Comparison of ENCODE assay signal across 14 mouse cellular contexts in the genomic region with DNA sequence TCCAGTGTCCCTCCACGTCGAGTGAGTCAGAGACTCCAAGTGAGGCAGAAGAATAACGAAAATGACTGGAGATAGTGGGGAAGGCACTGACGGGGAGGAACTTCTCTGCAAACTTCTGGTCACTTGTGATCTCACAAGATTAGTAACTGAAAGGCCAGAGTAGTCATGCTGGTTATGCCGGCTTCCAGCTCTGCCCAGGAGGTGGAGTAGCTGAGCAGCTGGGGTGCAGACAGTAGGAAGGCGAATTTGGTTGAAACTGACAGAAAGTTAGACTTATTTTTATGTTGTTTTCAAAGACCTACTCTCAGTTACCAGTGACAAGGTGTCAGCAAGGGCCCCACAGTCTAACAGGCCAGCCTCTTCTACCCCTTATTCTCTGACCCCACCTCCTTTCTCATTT.
DNase-seq lines count a peak whose midpoint lies in the region; ATAC-seq and TF ChIP-seq lines count a peak whose summit lies in the region.
"Had no signal": no experiment of that assay in that cellular context is flagged by ENCODE, and none has a peak within 500 bp of the region (broad histone marks: within the 10 kb centered on the region; RNA-seq: fewer than 3 reads in every experiment).

No protein-coding gene starts in this region.

- 55% methylated on average over 6 of the region's 6 CpGs for WGBS in lung, postnatal 0 days

- no peak overlapping the region for H3K4me2 ChIP-seq in lung, postnatal 0 days (replicated peaks; ENCODE audit: low read depth, low read length)
- H3K4me2 ChIP-seq: limb, embryonic 13.5 days; midbrain, embryonic 13.5 days had no signal

- no peak overlapping the region for H3K9ac ChIP-seq in lung, postnatal 0 days (replicated peaks; ENCODE audit: low read depth)
- H3K9ac ChIP-seq: limb, embryonic 13.5 days; midbrain, embryonic 13.5 days had no signal

- H3K36me3 ChIP-seq in lung, postnatal 0 days (ENCODE audit: insufficient read depth, low read length) = no peaks in the 10 kb centered on the region
- H3K36me3 ChIP-seq: limb, embryonic 13.5 days; midbrain, embryonic 13.5 days had no signal

- H3K27me3 ChIP-seq in lung, postnatal 0 days (replicated peaks; ENCODE audit: insufficient read depth, low read length) = no peaks in the 10 kb centered on the region
- H3K27me3 ChIP-seq: limb, embryonic 13.5 days; midbrain, embryonic 13.5 days had no signal

- peak; percentile 30 for DNase-seq in adrenal gland, postnatal 10 days
- DNase-seq in adrenal gland, postnatal 4 days (ENCODE audit: low spot score in 2 of 2) = no peak
- peak; percentile 4 for DNase-seq in kidney, adult 18-20 months
- no peak for DNase-seq in kidney, adult 11 months
- DNase-seq in lung, postnatal 0 days (ENCODE audit: low spot score) = no peak
- no peak for DNase-seq in lung, postnatal 10 days
- peak; percentile 24 to 34 for DNase-seq in adrenal gland, postnatal 36 days
- no peak for DNase-seq in thymus, postnatal 14 days
- DNase-seq: B cell, adult 2 months; cerebellum, adult 9-10 months; right cerebral cortex, postnatal 25 days had no signal

- no peak for TF ChIP-seq EP300 in lung, postnatal 0 days (IDR thresholded peaks at IDR 0.05)

- no peak overlapping the region for H3K27ac ChIP-seq in lung, postnatal 0 days (ENCODE audit: low read length)
- H3K27ac ChIP-seq: limb, embryonic 13.5 days; midbrain, embryonic 13.5 days had no signal

- no peak overlapping the region for H3K4me3 ChIP-seq in lung, postnatal 0 days (ENCODE audit: low read depth, low read length)
- H3K4me3 ChIP-seq: limb, embryonic 13.5 days; midbrain, embryonic 13.5 days had no signal

- ATAC-seq in lung, postnatal 0 days = no peak
- ATAC-seq: forebrain, embryonic 14.5 days; midbrain, embryonic 13.5 days had no signal

- no peaks in the 10 kb centered on the region for H3K9me3 ChIP-seq in lung, postnatal 0 days (ENCODE audit: low read length)
- H3K9me3 ChIP-seq: limb, embryonic 13.5 days; midbrain, embryonic 13.5 days had no signal

- TF ChIP-seq CTCF in lung, postnatal 0 days (IDR thresholded peaks at IDR 0.05) = peak; percentile 18; the same call in 1 of the 2 replicates

- H3K4me1 ChIP-seq in lung, postnatal 0 days (ENCODE audit: insufficient read depth, low read depth, low read length) = no peaks in the 10 kb centered on the region
- H3K4me1 ChIP-seq: limb, embryonic 13.5 days; midbrain, embryonic 13.5 days had no signal

Comparison
In these comparisons a context has a peak if more than half of its experiments do, and no peak if none do; other contexts are left out.
1. DNase-seq: peak in adrenal gland, postnatal 10 days (single experiment), kidney, adult 18-20 months (single experiment) and adrenal gland, postnatal 36 days (2 of 2); none in adrenal gland, postnatal 4 days (0 of 2), kidney, adult 11 months (single experiment), lung, postnatal 0 days (single experiment), lung, postnatal 10 days (single experiment) and thymus, postnatal 14 days (single experiment).